Mouse (Mus musculus) heart, adult 18-20 months (tissue): ENCODE results near the gene Acoxl. TPM values are rescaled to one million over a fixed set of nuclear protein-coding genes. Genes with fewer than 3 reads are reported as not detected.

Source experiments
- DNase-seq, 2 experiments: peaks; one replicate each; pipeline ENCODE4 v3.0.0; 2021 to 2022; ENCODE audit warnings: mixed read lengths in 1 of 2
- total RNA-seq, 2 experiments: library from RNA; stranded (reverse); gene quantifications; 2 replicates each; pipeline ENCODE4 v1.2.3; 2021

The Acoxl gene
- total RNA-seq, 2 experiments from 2014 or later: not detected

GRCm38 (mm10) chr2:128034066-128034665 lies 195.5 kb downstream of the Acoxl start:
- DNase-seq: no peak

GRCm38 (mm10) chr2:128038259-128038890 lies 199.7 kb downstream of the Acoxl start:
- DNase-seq: no peak

GRCm38 (mm10) chr2:128041066-128041750 lies 202.5 kb downstream of the Acoxl start:
- peak; percentile 22 to 48 for DNase-seq

- no peak for DNase-seq
Measured at GRCm38 (mm10) chr2:128046454-128046853, 207.8 kb downstream of the Acoxl start.

GRCm38 (mm10) chr2:128054905-128055304 lies 216.2 kb downstream of the Acoxl start:
- no peak for DNase-seq

- no peak for DNase-seq
Measured at GRCm38 (mm10) chr2:128057872-128058271, 219.2 kb downstream of the Acoxl start.

- no peak for DNase-seq
Measured at GRCm38 (mm10) chr2:128058627-128059026, 220.0 kb downstream of the Acoxl start.

GRCm38 (mm10) chr2:128060213-128060612 lies 221.5 kb downstream of the Acoxl start:
- no peak for DNase-seq

- no peak for DNase-seq
Measured at GRCm38 (mm10) chr2:128060680-128061287, 222.1 kb downstream of the Acoxl start.

- DNase-seq: no peak
Measured at GRCm38 (mm10) chr2:128061491-128061890, 222.8 kb downstream of the Acoxl start.

GRCm38 (mm10) chr2:128062756-128063155 lies 224.1 kb downstream of the Acoxl start:
- DNase-seq: no peak

- DNase-seq: no peak
Measured at GRCm38 (mm10) chr2:128065013-128065412, 226.3 kb downstream of the Acoxl start.

- no peak for DNase-seq
Measured at GRCm38 (mm10) chr2:128065576-128065975, 226.9 kb downstream of the Acoxl start.

GRCm38 (mm10) chr2:128067162-128067561 lies 228.5 kb downstream of the Acoxl start:
- DNase-seq: no peak

- no peak for DNase-seq
Measured at GRCm38 (mm10) chr2:128067596-128067995, 228.9 kb downstream of the Acoxl start.

GRCm38 (mm10) chr2:128068176-128068575 lies 229.5 kb downstream of the Acoxl start:
- no peak for DNase-seq

GRCm38 (mm10) chr2:128069025-128069424 lies 230.3 kb downstream of the Acoxl start:
- no peak for DNase-seq

GRCm38 (mm10) chr2:128071791-128072190 lies 233.1 kb downstream of the Acoxl start:
- DNase-seq: no peak

GRCm38 (mm10) chr2:128072944-128073343 lies 234.3 kb downstream of the Acoxl start:
- no peak for DNase-seq

GRCm38 (mm10) chr2:128073603-128074002 lies 234.9 kb downstream of the Acoxl start:
- no peak for DNase-seq

- no peak for DNase-seq
Measured at GRCm38 (mm10) chr2:128076936-128077335, 238.3 kb downstream of the Acoxl start.

- DNase-seq: peak; percentile 26 to 39
Measured at GRCm38 (mm10) chr2:128078859-128079258, 240.2 kb downstream of the Acoxl start.

- DNase-seq: no peak
Measured at GRCm38 (mm10) chr2:128079316-128079715, 240.6 kb downstream of the Acoxl start.
